Mouse (Mus musculus): ENCODE measurements around the gene Car10. TPM values are rescaled to one million over a fixed set of nuclear protein-coding genes. Genes with fewer than 3 reads are reported as not detected.
"Not testable (repeated sequence)": the region's sequence is repeated elsewhere in the genome, so short reads cannot be mapped to it uniquely, and the experiment has no call there.

Car10 gene
- polyA plus RNA-seq, 1 experiment, result not detected

DNA sequence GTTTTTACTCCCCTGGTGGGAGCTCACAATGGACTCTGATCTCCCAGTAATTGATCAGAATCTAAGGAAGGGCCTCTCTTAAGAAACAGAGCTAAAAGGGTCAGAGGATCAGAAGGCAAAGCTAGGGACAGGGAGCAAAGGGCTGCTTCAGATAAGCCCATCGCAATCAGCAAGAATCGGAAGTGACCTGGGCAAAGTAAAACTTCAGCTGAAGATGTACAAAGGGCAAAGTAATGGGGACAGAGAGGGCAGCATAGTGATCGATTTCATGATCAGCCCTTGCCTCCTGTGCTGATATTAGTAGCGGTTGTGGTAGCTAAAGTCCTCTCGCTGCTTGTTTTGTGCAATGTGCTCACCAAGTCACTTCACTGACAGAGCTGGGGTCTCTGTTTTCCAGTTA lies 269.9 kb downstream of the Car10 start:
- H3K4me3 ChIP-seq, result no peak overlapping the region
- H3K79me2 ChIP-seq (ENCODE audit: control insufficient read depth, insufficient read depth), result no peaks in the 10 kb centered on the region
- no peaks in the 10 kb centered on the region for H3K36me3 ChIP-seq (ENCODE audit: control insufficient read depth, insufficient read depth)
- no peak overlapping the region for H3ac ChIP-seq (ENCODE audit: control insufficient read depth, insufficient read length)
- H3K27me3 ChIP-seq (ENCODE audit: control insufficient read depth, insufficient read depth, insufficient read length), result no peaks in the 10 kb centered on the region
- TF ChIP-seq TCF3 (IDR thresholded peaks at IDR 0.05; ENCODE audit: insufficient read length, low read depth) (no peak), MYOD1 (IDR thresholded peaks at IDR 0.05; ENCODE audit: control insufficient read depth in 1 of 3, insufficient read length in 2 of 3, low read depth in 2 of 3) (no peak), MYOG (IDR thresholded peaks at IDR 0.05; ENCODE audit: control insufficient read depth in 1 of 3, insufficient read depth in 1 of 3, insufficient read length in 2 of 3, low read depth in 2 of 3) (no peak), MAX (IDR thresholded peaks at IDR 0.05; ENCODE audit: low read depth) (no peak), USF1 (IDR thresholded peaks at IDR 0.05; ENCODE audit: low read depth) (no peak), REST (IDR thresholded peaks at IDR 0.05; ENCODE audit: insufficient read depth, insufficient read length) (no peak)
- no peak overlapping the region for H3K4me2 ChIP-seq (ENCODE audit: low read depth)

DNA sequence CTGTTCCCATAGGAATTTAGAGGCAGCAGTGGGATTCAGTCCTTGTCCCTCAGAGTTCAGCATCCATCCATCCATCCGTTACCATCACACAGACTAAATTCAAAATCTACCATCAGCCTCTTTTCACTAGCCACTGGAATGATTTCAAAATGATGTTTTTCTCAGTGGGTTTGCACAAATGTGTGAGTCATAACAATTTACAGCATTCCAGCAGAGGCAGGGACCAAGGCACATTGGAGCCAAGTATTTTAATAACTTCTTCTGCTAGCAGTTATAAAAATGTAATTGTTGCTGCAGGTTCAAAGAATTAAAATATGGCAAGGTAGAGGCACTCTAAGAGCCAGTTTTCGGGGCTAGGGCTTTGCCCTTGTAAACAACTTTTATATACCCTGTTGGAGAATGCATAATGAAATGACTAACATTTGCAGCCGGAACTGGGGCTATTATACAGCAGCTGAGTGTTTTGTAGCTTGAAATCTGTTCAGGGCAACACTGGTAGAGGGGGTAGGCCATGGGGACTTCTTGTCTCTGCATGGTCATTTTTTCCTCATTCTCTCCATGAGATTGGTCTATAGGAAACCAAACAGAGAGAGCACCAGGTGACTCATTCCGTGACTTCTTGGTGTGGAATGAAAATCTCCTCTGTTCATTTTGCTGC lies 276.0 kb downstream of the Car10 start:
- H3K36me3 ChIP-seq (ENCODE audit: control insufficient read depth, insufficient read depth), result no peaks in the 10 kb centered on the region
- H3K79me2 ChIP-seq (ENCODE audit: control insufficient read depth, insufficient read depth), result no peaks in the 10 kb centered on the region
- H3K4me2 ChIP-seq (ENCODE audit: low read depth), result no peak overlapping the region
- no peak overlapping the region for H3K4me3 ChIP-seq
- no peak overlapping the region for H3ac ChIP-seq (ENCODE audit: control insufficient read depth, insufficient read length)
- TF ChIP-seq MAX (IDR thresholded peaks at IDR 0.05; ENCODE audit: low read depth) (no peak), POLR2AphosphoS2 (IDR thresholded peaks at IDR 0.05; ENCODE audit: insufficient read length, low read depth) (no peak), MYOG (IDR thresholded peaks at IDR 0.05; ENCODE audit: control insufficient read depth in 1 of 3, insufficient read depth in 1 of 3, insufficient read length in 2 of 3, low read depth in 2 of 3) (no peak), TCF12 (IDR thresholded peaks at IDR 0.05; ENCODE audit: insufficient read depth, poor library complexity, severe bottlenecking) (no peak), E2F4 (IDR thresholded peaks at IDR 0.05; ENCODE audit: insufficient read depth) (no peak), MYOD1 (IDR thresholded peaks at IDR 0.05; ENCODE audit: control insufficient read depth in 1 of 3, insufficient read length in 2 of 3, low read depth in 2 of 3) (no peak), POLR2A (IDR thresholded peaks at IDR 0.05; ENCODE audit: insufficient read length, low read depth) (no peak)
- no peaks in the 10 kb centered on the region for H3K27me3 ChIP-seq (ENCODE audit: control insufficient read depth, insufficient read depth, insufficient read length)

DNA sequence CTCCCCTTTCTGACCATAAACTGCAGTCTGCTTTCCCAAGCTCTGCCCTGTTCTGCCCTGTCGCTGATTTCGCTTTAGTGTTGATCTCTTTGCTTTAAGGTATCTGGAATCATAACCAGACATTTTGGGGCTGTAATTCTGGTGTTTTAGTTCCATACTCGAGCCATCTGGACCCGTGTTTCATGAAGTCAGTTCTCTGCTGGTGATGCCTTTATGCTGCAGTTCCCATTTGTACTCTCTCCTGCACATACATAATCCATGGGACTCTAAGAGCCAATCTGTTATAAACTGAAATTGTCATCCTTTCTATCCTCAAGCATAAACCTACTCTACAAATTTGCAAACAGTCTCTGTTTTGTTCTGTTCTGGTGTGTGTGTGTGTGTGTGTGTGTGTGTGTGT lies 293.3 kb downstream of the Car10 start:
- Histone ChIP-seq H3K79me2 (ENCODE audit: control insufficient read depth, insufficient read depth) (no peaks in the 10 kb centered on the region), H3K4me3 (no peak overlapping the region), H3K36me3 (ENCODE audit: control insufficient read depth, insufficient read depth) (no peaks in the 10 kb centered on the region), H3K27me3 (ENCODE audit: control insufficient read depth, insufficient read depth, insufficient read length) (no peaks in the 10 kb centered on the region), H3ac (ENCODE audit: control insufficient read depth, insufficient read length) (no peak overlapping the region), H3K4me2 (ENCODE audit: low read depth) (no peak overlapping the region)
- no peak for TF ChIP-seq MAX (IDR thresholded peaks at IDR 0.05; ENCODE audit: low read depth)
- TF ChIP-seq REST (IDR thresholded peaks at IDR 0.05; ENCODE audit: insufficient read depth, insufficient read length), result no peak
- no peak for TF ChIP-seq POLR2AphosphoS2 (IDR thresholded peaks at IDR 0.05; ENCODE audit: insufficient read length, low read depth)
- TF ChIP-seq MYOD1 (IDR thresholded peaks at IDR 0.05; ENCODE audit: control insufficient read depth in 1 of 3, insufficient read length in 2 of 3, low read depth in 2 of 3), result no peak
- no peak for TF ChIP-seq CEBPB (IDR thresholded peaks at IDR 0.05; ENCODE audit: insufficient read depth, poor library complexity, severe bottlenecking)
- no peak for TF ChIP-seq TCF3 (IDR thresholded peaks at IDR 0.05; ENCODE audit: insufficient read length, low read depth)
- TF ChIP-seq POLR2A (IDR thresholded peaks at IDR 0.05; ENCODE audit: insufficient read length, low read depth), result no peak
- no peak for TF ChIP-seq TCF12 (IDR thresholded peaks at IDR 0.05; ENCODE audit: insufficient read depth, poor library complexity, severe bottlenecking)

GRCm38 (mm10) chr11:93393371-93393770 lies 295.5 kb downstream of the Car10 start:
- not testable (repeated sequence) for H3ac ChIP-seq (ENCODE audit: control insufficient read depth, insufficient read length); H3K4me3 ChIP-seq; H3K4me2 ChIP-seq (ENCODE audit: low read depth); H3K27me3 ChIP-seq (ENCODE audit: control insufficient read depth, insufficient read depth, insufficient read length); H3K79me2 ChIP-seq (ENCODE audit: control insufficient read depth, insufficient read depth); H3K36me3 ChIP-seq (ENCODE audit: control insufficient read depth, insufficient read depth)

GRCm38 (mm10) chr11:93396356-93396755 lies 298.5 kb downstream of the Car10 start:
- no peak overlapping the region for H3ac ChIP-seq (ENCODE audit: control insufficient read depth, insufficient read length)
- H3K27me3 ChIP-seq (ENCODE audit: control insufficient read depth, insufficient read depth, insufficient read length), result no peaks in the 10 kb centered on the region
- no peak overlapping the region for H3K4me2 ChIP-seq (ENCODE audit: low read depth)
- no peaks in the 10 kb centered on the region for H3K79me2 ChIP-seq (ENCODE audit: control insufficient read depth, insufficient read depth)
- no peaks in the 10 kb centered on the region for H3K36me3 ChIP-seq (ENCODE audit: control insufficient read depth, insufficient read depth)
- TF ChIP-seq MAX (IDR thresholded peaks at IDR 0.05; ENCODE audit: low read depth), result no peak
- no peak for TF ChIP-seq TCF3 (IDR thresholded peaks at IDR 0.05; ENCODE audit: insufficient read length, low read depth)
- no peak for TF ChIP-seq POLR2A (IDR thresholded peaks at IDR 0.05; ENCODE audit: insufficient read length, low read depth)
- TF ChIP-seq MYOD1 (IDR thresholded peaks at IDR 0.05; ENCODE audit: control insufficient read depth in 1 of 3, insufficient read length in 2 of 3, low read depth in 2 of 3), result no peak
- no peak for TF ChIP-seq TCF12 (IDR thresholded peaks at IDR 0.05; ENCODE audit: insufficient read depth, poor library complexity, severe bottlenecking)
- TF ChIP-seq REST (IDR thresholded peaks at IDR 0.05; ENCODE audit: insufficient read depth, insufficient read length), result no peak
- no peak for TF ChIP-seq CEBPB (IDR thresholded peaks at IDR 0.05; ENCODE audit: insufficient read depth, poor library complexity, severe bottlenecking)
- no peak for TF ChIP-seq E2F4 (IDR thresholded peaks at IDR 0.05; ENCODE audit: insufficient read depth)
- TF ChIP-seq MYOG (IDR thresholded peaks at IDR 0.05; ENCODE audit: control insufficient read depth in 1 of 3, insufficient read depth in 1 of 3, insufficient read length in 2 of 3, low read depth in 2 of 3), result no peak
- TF ChIP-seq POLR2AphosphoS2 (IDR thresholded peaks at IDR 0.05; ENCODE audit: insufficient read length, low read depth), result no peak
- TF ChIP-seq SRF (IDR thresholded peaks at IDR 0.05; ENCODE audit: control insufficient read depth, insufficient read length, low read depth), result no peak
- no peak for TF ChIP-seq USF1 (IDR thresholded peaks at IDR 0.05; ENCODE audit: low read depth)
- no peak overlapping the region for H3K4me3 ChIP-seq

DNA sequence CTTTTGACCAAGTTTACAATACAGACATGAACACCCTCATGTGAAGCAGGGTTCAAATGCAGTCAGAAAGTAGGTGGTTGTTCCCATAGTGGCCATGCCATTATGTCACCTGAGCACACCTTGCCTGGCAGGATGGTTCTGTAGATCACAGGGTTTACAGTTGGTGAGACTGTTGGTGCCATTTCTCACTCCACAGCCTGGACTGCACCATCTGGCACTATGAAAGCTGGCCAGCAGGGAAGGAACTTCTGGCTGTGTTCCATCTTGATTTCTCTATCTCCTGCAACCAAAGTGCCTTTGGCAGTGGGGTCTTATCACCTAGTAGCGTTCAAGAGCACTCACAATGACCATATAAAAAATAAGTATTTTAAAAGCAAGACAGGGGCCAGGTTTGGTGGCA lies 303.3 kb downstream of the Car10 start:
- not testable (repeated sequence) for H3K27me3 ChIP-seq (ENCODE audit: control insufficient read depth, insufficient read depth, insufficient read length); H3K4me2 ChIP-seq (ENCODE audit: low read depth); H3K36me3 ChIP-seq (ENCODE audit: control insufficient read depth, insufficient read depth); H3ac ChIP-seq (ENCODE audit: control insufficient read depth, insufficient read length); H3K4me3 ChIP-seq; H3K79me2 ChIP-seq (ENCODE audit: control insufficient read depth, insufficient read depth)
